9 mouse cellular contexts compared by ENCODE assay signal in the genomic region with DNA sequence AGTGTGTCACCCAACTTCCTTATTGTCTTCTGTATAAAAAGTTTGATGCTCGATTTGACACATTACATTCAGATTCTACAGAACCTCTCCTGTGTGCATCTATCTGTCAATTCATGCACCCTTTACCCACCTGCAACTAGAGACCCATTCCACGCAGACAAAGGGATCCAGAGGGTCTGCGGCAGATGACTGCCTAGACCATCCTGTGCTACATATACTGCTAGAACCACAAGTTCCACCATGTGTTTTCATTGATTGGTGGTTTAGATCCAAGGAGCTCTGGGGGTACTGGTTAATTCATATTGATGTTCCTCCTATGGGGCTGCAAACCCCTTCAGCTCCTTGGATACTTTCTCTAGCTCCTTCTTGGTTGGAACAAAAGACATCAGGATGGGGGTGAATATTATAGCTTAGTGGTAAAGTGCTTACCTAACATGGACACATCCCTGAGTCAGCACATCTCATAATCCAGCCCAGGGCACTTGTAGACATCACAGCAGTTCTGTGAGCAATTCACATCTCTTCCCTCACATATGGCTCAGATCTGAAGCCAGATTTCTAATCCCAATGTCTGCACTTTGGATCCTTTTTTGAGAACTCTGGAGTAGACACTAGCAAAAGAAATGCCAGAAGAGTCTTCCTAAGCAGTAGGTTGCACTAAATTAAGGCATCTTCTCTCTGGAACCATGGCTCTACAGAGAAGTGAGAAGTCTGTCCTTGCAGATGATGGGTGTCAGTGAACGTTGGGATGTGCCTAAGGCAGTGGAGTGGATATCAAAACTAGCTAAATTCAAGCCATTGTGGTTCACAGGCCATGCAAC.
DNase-seq lines count a peak whose midpoint lies in the region; ATAC-seq lines count a peak whose summit lies in the region.
"Had no signal": no experiment of that assay in that cellular context is flagged by ENCODE, and none has a peak within 500 bp of the region (broad histone marks: within the 10 kb centered on the region; RNA-seq: fewer than 3 reads in every experiment).

No protein-coding gene starts in this region.

- H3K27ac ChIP-seq in embryonic facial prominence, embryonic 11.5 days (replicated peaks; ENCODE audit: low read depth, low read length), result no peak overlapping the region
- H3K27ac ChIP-seq in limb, embryonic 13.5 days, result no peak overlapping the region

- WGBS in embryonic facial prominence, embryonic 11.5 days, result 70% methylated on average over 4 of the region's 4 CpGs
- 72% methylated on average over 4 of the region's 4 CpGs for WGBS in limb, embryonic 13.5 days

- H3K27me3 ChIP-seq in megakaryocyte, embryonic 14.5 days (replicated peaks), result peaks cover 3% of the 10 kb centered on the region
- H3K27me3 ChIP-seq in embryonic facial prominence, embryonic 11.5 days (ENCODE audit: control insufficient read depth, insufficient read depth, low read length), result no peaks in the 10 kb centered on the region
- no peaks in the 10 kb centered on the region for H3K27me3 ChIP-seq in limb, embryonic 13.5 days
- no peaks in the 10 kb centered on the region; the same call in 1 of the 2 replicates for H3K27me3 ChIP-seq in splenic B cell, adult 2 months (ENCODE audit: control insufficient read depth, insufficient read depth, low read length, poor library complexity, severe bottlenecking)

- H3K4me2 ChIP-seq in embryonic facial prominence, embryonic 11.5 days (ENCODE audit: low read depth, low read length), result no peak overlapping the region
- H3K4me2 ChIP-seq in limb, embryonic 13.5 days (replicated peaks), result peak overlapping the region; percentile 85; the same call in 1 of the 2 replicates

- H3K4me3 ChIP-seq in megakaryocyte, embryonic 14.5 days (replicated peaks), result peak overlapping the region; percentile 29
- no peak overlapping the region for H3K4me3 ChIP-seq in embryonic facial prominence, embryonic 11.5 days (ENCODE audit: low read depth, low read length)
- peak overlapping the region; percentile 73 for H3K4me3 ChIP-seq in limb, embryonic 13.5 days

- H3K9ac ChIP-seq in embryonic facial prominence, embryonic 11.5 days (replicated peaks; ENCODE audit: low read length), result no peak overlapping the region
- H3K9ac ChIP-seq in limb, embryonic 13.5 days, result no peak overlapping the region

- H3K4me1 ChIP-seq in megakaryocyte, embryonic 14.5 days, result peaks cover 13% of the 10 kb centered on the region
- no peaks in the 10 kb centered on the region for H3K4me1 ChIP-seq in embryonic facial prominence, embryonic 11.5 days (ENCODE audit: control insufficient read depth, insufficient read depth, low read length)
- H3K4me1 ChIP-seq in limb, embryonic 13.5 days, result peaks cover 9% of the 10 kb centered on the region; the same call in 1 of the 2 replicates

- no peak for ATAC-seq in megakaryocyte, adult 5-6 weeks (ENCODE audit: poor library complexity, severe bottlenecking)
- no peak for ATAC-seq in embryonic facial prominence, embryonic 11.5 days (replicated peaks; ENCODE audit: insufficient number of reproducible peaks, low FRiP score, low TSS enrichment, low read depth)
- ATAC-seq in limb, embryonic 13.5 days (ENCODE audit: low FRiP score, low read depth), result no peak

- peak; percentile 33 for DNase-seq in embryonic facial prominence, embryonic 11.5 days (ENCODE audit: low spot score)
- peak; percentile 17 for DNase-seq in splenic B cell, adult 2 months (ENCODE audit: low read depth, low spot score)
- no peak for DNase-seq in cerebellum, adult 8-10 months
- no peak for DNase-seq in adrenal gland, adult 18-20 months (ENCODE audit: low spot score in 2 of 2)
- no peak for DNase-seq in cerebellum, adult 18-20 months
- DNase-seq: kidney, postnatal 10 days had no signal

- no peaks in the 10 kb centered on the region for H3K9me3 ChIP-seq in megakaryocyte, embryonic 14.5 days
- H3K9me3 ChIP-seq in embryonic facial prominence, embryonic 11.5 days (replicated peaks; ENCODE audit: control insufficient read depth, low read length), result no peaks in the 10 kb centered on the region
- H3K9me3 ChIP-seq in limb, embryonic 13.5 days, result no peaks in the 10 kb centered on the region

- H3K36me3 ChIP-seq in megakaryocyte, embryonic 14.5 days (replicated peaks; ENCODE audit: low read length), result no peaks in the 10 kb centered on the region
- no peaks in the 10 kb centered on the region for H3K36me3 ChIP-seq in embryonic facial prominence, embryonic 11.5 days (replicated peaks; ENCODE audit: control insufficient read depth, insufficient read depth, low read depth, low read length)
- H3K36me3 ChIP-seq in limb, embryonic 13.5 days, result no peaks in the 10 kb centered on the region
- no peaks in the 10 kb centered on the region for H3K36me3 ChIP-seq in splenic B cell, adult 2 months (ENCODE audit: control insufficient read depth, insufficient read depth, low read length, poor library complexity, severe bottlenecking)

Comparison
In these comparisons a context has a peak if more than half of its experiments do, and no peak if none do; other contexts are left out.
1. DNase-seq: peak in embryonic facial prominence, embryonic 11.5 days (single experiment) and splenic B cell, adult 2 months (single experiment); none in cerebellum, adult 8-10 months (single experiment), adrenal gland, adult 18-20 months (0 of 2) and cerebellum, adult 18-20 months (0 of 2).